Mouse (Mus musculus) ES-Bruce4 (cell line): ENCODE results near the gene Efcab2. TPM values are rescaled to one million over a fixed set of nuclear protein-coding genes. Genes with fewer than 3 reads are reported as not detected.

Experiments used
- H3K27ac ChIP-seq: 2 replicates; pipeline ENCODE4 v1.5.1; 2012; ENCODE audit warnings: low read length, inconsistent platforms; ENCODE audit not compliant: insufficient read depth
- H3K27me3 ChIP-seq: 2 replicates; pipeline ENCODE4 v1.6.1; 2012; ENCODE audit warnings: mild to moderate bottlenecking, low read length, inconsistent platforms; ENCODE audit not compliant: control insufficient read depth, poor library complexity, insufficient read depth, severe bottlenecking
- H3K36me3 ChIP-seq: 2 replicates; pipeline ENCODE4 v1.6.1; 2012; ENCODE audit warnings: inconsistent platforms, mild to moderate bottlenecking, low read length, moderate library complexity; ENCODE audit not compliant: control insufficient read depth, poor library complexity, insufficient read depth, severe bottlenecking
- H3K4me1 ChIP-seq: one replicate; pipeline ENCODE4 v1.8.1; 2011; ENCODE audit warnings: low read length; ENCODE audit not compliant: control insufficient read depth, insufficient read depth
- H3K4me3 ChIP-seq: 2 replicates; pipeline ENCODE4 v1.5.1; 2011; ENCODE audit warnings: low read depth, mild to moderate bottlenecking, low read length
- H3K9ac ChIP-seq: 2 replicates; pipeline ENCODE4 v1.6.1; 2012; ENCODE audit warnings: low read depth, mild to moderate bottlenecking, inconsistent platforms; ENCODE audit not compliant: poor library complexity, severe bottlenecking
- H3K9me3 ChIP-seq: replicated peaks from 2 replicates; pipeline ENCODE4 v1.6.1; 2012; ENCODE audit warnings: mild to moderate bottlenecking, low read length, inconsistent platforms; ENCODE audit not compliant: control insufficient read depth, poor library complexity, insufficient read depth, severe bottlenecking
- CTCF ChIP-seq: IDR thresholded peaks from one replicate; pipeline ENCODE4 v1.8.1; 2011; ENCODE audit warnings: low read depth, low read length
- EP300 ChIP-seq: IDR thresholded peaks from 2 replicates; pipeline ENCODE4 v1.6.1; 2011; ENCODE audit warnings: low read depth, low read length; ENCODE audit not compliant: insufficient read depth
- POLR2A ChIP-seq: IDR thresholded peaks from one replicate; pipeline ENCODE4 v1.8.1; 2011; ENCODE audit warnings: low read length; ENCODE audit not compliant: insufficient read depth
- polyA plus RNA-seq: library from polyadenylated mRNA; stranded (reverse); fragments of >200 nt; gene quantifications from 2 replicates; pipeline ENCODE4 v1.2.4, GENCODE M21; 2011; ENCODE audit warnings: low read depth; ENCODE audit not compliant: missing spikeins, insufficient read depth, insufficient read length

The Efcab2 gene
- polyA plus RNA-seq, 1 experiment: 5.6 TPM

DNA sequence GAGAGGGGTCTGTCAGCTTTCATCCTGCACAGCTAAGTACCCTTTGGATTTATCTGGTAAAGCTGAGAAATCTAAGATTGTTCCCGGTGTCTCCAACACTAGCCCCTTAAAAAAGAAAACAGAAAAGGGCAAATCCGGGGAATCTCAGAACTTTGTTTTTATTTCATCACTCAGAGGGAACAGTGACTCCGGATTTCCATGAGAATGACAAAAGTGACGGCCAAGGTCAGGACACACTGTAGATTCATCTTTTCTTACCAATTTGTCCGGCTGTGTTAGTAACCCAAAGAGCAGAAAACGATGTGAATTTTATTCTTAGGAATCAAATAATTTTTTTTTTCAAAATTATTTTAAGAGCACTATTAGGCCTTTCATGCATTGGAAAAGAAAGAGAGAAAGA lies 37.8 kb upstream of the Efcab2 start:
- Histone ChIP-seq H3K4me3 (no peak overlapping the region), H3K4me1 (no peaks in the 10 kb centered on the region), H3K9me3 (no peaks in the 10 kb centered on the region), H3K9ac (peak overlapping the region; percentile 61), H3K27ac (no peak overlapping the region), H3K36me3 (no peaks in the 10 kb centered on the region), H3K27me3 (no peaks in the 10 kb centered on the region)
- TF ChIP-seq CTCF (no peak), EP300 (no peak), POLR2A (no peak)

DNA sequence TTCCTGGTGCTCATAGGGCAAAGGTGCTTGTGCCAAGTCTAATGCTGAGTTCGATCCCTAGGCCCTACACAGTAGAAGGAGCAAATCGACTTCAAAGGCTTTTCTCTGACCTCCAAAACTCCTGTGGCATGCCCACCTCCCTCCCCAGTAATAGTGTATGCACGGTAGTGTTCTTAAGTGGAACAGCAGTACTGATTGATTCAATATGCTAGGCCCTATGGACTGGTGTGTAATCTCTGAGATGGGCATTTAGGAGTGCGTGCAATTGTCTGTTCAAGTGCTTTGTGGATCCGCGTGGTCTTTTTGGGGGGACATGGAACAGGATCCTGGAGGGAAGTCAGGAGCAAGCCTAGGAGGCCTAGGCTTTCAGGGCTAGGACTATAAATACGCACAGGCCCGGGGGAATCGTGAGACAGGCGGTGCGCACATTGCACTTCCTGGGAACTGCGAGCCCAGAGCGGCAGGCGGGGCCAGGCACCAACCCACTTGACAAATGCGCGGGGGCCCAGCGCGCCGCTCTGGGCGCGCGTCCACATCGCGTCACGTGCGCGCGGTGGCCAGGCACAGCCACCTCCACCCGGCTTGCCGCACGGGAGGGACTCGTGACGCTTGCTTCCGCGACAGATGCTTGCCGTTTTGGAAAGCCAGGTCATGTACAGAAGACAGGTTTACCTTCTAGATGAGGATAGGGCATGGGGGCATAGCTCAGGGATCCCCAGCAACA lies 37.2 kb upstream of the Efcab2 start:
- H3K9me3 ChIP-seq: no peaks in the 10 kb centered on the region
- no peaks in the 10 kb centered on the region for H3K36me3 ChIP-seq
- H3K4me1 ChIP-seq: no peaks in the 10 kb centered on the region
- peak overlapping the region; percentile 61 for H3K9ac ChIP-seq
- H3K4me3 ChIP-seq: peak overlapping the region; percentile 75
- H3K27ac ChIP-seq: peak overlapping the region; percentile 59
- 0 out of 2 replicates have a peak, but pooled peaks have one; percentile 18 for TF ChIP-seq EP300
- TF ChIP-seq CTCF: no peak
- H3K27me3 ChIP-seq: no peaks in the 10 kb centered on the region

GRCm38 (mm10) chr1:178369272-178369651 lies 36.6 kb upstream of the Efcab2 start:
- H3K27ac ChIP-seq: no peak overlapping the region
- TF ChIP-seq POLR2A (no peak), EP300 (no peak), CTCF (no peak)
- no peaks in the 10 kb centered on the region for H3K36me3 ChIP-seq
- H3K4me3 ChIP-seq: peak overlapping the region; percentile 75
- H3K9me3 ChIP-seq: no peaks in the 10 kb centered on the region
- H3K27me3 ChIP-seq: no peaks in the 10 kb centered on the region
- H3K4me1 ChIP-seq: no peaks in the 10 kb centered on the region
- H3K9ac ChIP-seq: peak overlapping the region; percentile 61

GRCm38 (mm10) chr1:178372681-178373080 lies 33.2 kb upstream of the Efcab2 start:
- no peak overlapping the region for H3K9ac ChIP-seq
- no peaks in the 10 kb centered on the region for H3K36me3 ChIP-seq
- no peaks in the 10 kb centered on the region for H3K27me3 ChIP-seq
- H3K27ac ChIP-seq: no peak overlapping the region
- no peak overlapping the region for H3K4me3 ChIP-seq
- H3K4me1 ChIP-seq: no peaks in the 10 kb centered on the region
- no peaks in the 10 kb centered on the region for H3K9me3 ChIP-seq
- TF ChIP-seq CTCF: no peak
- no peak for TF ChIP-seq POLR2A
- no peak for TF ChIP-seq EP300

DNA sequence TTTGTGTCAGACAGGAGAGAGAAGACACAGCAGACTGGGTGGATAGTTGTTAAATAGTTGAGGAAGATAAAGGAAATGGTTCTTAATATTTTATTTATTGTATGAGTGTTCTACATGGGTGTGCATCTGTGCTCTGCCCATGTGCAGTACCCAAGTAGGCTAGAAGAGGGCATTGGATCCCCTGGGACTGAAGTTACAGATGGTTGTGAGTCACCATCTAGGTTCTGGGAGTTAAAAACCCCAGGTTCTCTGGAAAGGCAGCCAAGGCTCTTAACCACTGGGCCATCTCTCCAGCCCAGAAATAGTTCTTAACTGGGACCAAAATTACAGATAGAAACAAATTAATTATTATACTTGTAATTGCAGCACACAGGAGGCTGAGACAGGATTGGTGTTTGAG lies 30.5 kb upstream of the Efcab2 start:
- Histone ChIP-seq H3K4me3 (no peak overlapping the region), H3K36me3 (no peaks in the 10 kb centered on the region), H3K27me3 (no peaks in the 10 kb centered on the region), H3K4me1 (no peaks in the 10 kb centered on the region), H3K9me3 (no peaks in the 10 kb centered on the region), H3K9ac (no peak overlapping the region), H3K27ac (no peak overlapping the region)
- TF ChIP-seq EP300 (no peak), POLR2A (no peak), CTCF (no peak)

DNA sequence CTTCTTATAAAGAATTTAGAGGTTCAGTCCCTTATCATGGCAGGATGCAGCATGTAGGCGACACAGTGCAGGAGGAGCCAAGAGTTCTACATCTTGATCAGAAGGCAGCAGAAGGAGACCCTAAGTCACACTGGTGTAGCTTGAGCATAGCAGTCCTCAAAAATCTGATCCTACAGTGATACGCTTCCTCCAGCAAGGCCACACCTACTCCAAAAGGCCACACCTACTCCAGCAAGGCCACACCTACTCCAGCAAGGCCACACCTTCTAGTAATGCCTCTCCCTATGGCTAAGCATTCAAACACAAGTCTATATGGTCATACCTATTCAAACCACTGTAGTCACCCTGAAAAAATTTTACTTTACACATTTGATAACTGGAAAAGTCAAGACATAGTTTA lies 29.8 kb upstream of the Efcab2 start:
- Histone ChIP-seq H3K9me3 (no peaks in the 10 kb centered on the region), H3K4me3 (no peak overlapping the region), H3K4me1 (no peaks in the 10 kb centered on the region), H3K9ac (no peak overlapping the region), H3K27ac (0 out of 2 replicates have a peak overlapping the region, but pooled peaks have one; percentile 54), H3K36me3 (no peaks in the 10 kb centered on the region), H3K27me3 (no peaks in the 10 kb centered on the region)
- TF ChIP-seq POLR2A: no peak
- TF ChIP-seq CTCF: no peak
- TF ChIP-seq EP300: no peak
